Mouse (Mus musculus): ENCODE measurements around the gene Lrrfip1. TPM values are rescaled to one million over a fixed set of nuclear protein-coding genes. Genes with fewer than 3 reads are reported as not detected.

Lrrfip1 gene
- total RNA-seq, 2 experiments from 2014 or later = 66.4 to 74.2 TPM

GRCm38 (mm10) chr1:91077980-91078379, 79.4 kb downstream of the Lrrfip1 start:
- DNase-seq = no peak
- intact Hi-C loops (cut with DNase I) = no loop called here

GRCm38 (mm10) chr1:91079740-91080422, 81.3 kb downstream of the Lrrfip1 start:
- intact Hi-C loops (cut with DNase I) = no loop called here
- no peak for DNase-seq

GRCm38 (mm10) chr1:91080423-91080749, 81.8 kb downstream of the Lrrfip1 start:
- no peak for DNase-seq
- intact Hi-C loops (cut with DNase I) = no loop called here

- intact Hi-C loops (cut with DNase I) = no loop called here
- no peak for DNase-seq
Observed at GRCm38 (mm10) chr1:91084374-91084773, 85.8 kb downstream of the Lrrfip1 start.

- intact Hi-C loops (cut with DNase I) = no loop called here
- DNase-seq = no peak
Observed at GRCm38 (mm10) chr1:91085009-91085408, 86.5 kb downstream of the Lrrfip1 start.

GRCm38 (mm10) chr1:91085686-91086085, 87.1 kb downstream of the Lrrfip1 start:
- intact Hi-C loops (cut with DNase I) = no loop called here
- no peak for DNase-seq

- intact Hi-C loops (cut with DNase I) = no loop called here
- no peak for DNase-seq
Observed at GRCm38 (mm10) chr1:91086325-91086724, 87.8 kb downstream of the Lrrfip1 start.

GRCm38 (mm10) chr1:91086748-91087147, 88.2 kb downstream of the Lrrfip1 start:
- DNase-seq = no peak
- intact Hi-C loops (cut with DNase I) = no loop called here

- intact Hi-C loops (cut with DNase I) = no loop called here
- no peak for DNase-seq
Observed at GRCm38 (mm10) chr1:91088027-91088426, 89.5 kb downstream of the Lrrfip1 start.

- intact Hi-C loops (cut with DNase I) = no loop called here
- no peak for DNase-seq
Observed at GRCm38 (mm10) chr1:91088941-91089340, 90.4 kb downstream of the Lrrfip1 start.

- no peak for DNase-seq
- intact Hi-C loops (cut with DNase I) = no loop called here
Observed at GRCm38 (mm10) chr1:91090456-91090855, 91.9 kb downstream of the Lrrfip1 start.

GRCm38 (mm10) chr1:91092451-91092850, 93.9 kb downstream of the Lrrfip1 start:
- DNase-seq = no peak
- intact Hi-C loops (cut with DNase I) = no loop called here

- DNase-seq = no peak
- intact Hi-C loops (cut with DNase I) = no loop called here
Observed at GRCm38 (mm10) chr1:91093296-91093695, 94.8 kb downstream of the Lrrfip1 start.

GRCm38 (mm10) chr1:91094001-91094400, 95.5 kb downstream of the Lrrfip1 start:
- intact Hi-C loops (cut with DNase I) = no loop called here
- no peak for DNase-seq

GRCm38 (mm10) chr1:91095258-91095657, 96.7 kb downstream of the Lrrfip1 start:
- DNase-seq = no peak
- intact Hi-C loops (cut with DNase I) = no loop called here

GRCm38 (mm10) chr1:91095853-91096252, 97.3 kb downstream of the Lrrfip1 start:
- intact Hi-C loops (cut with DNase I) = no loop called here
- no peak for DNase-seq

GRCm38 (mm10) chr1:91096490-91096889, 98.0 kb downstream of the Lrrfip1 start:
- DNase-seq = no peak
- intact Hi-C loops (cut with DNase I) = no loop called here

GRCm38 (mm10) chr1:91097283-91097834, 98.8 kb downstream of the Lrrfip1 start:
- intact Hi-C loops (cut with DNase I) = no loop called here

GRCm38 (mm10) chr1:91098887-91099286, 100.3 kb downstream of the Lrrfip1 start:
- intact Hi-C loops (cut with DNase I) = no loop called here
- DNase-seq = peak; percentile 69

More at GRCm38 (mm10) chr1:91097283-91097834, 98.8 kb downstream of the Lrrfip1 start:
- no peak for DNase-seq

- no peak for DNase-seq
Observed at GRCm38 (mm10) chr1:91101709-91102440, 103.3 kb downstream of the Lrrfip1 start.

GRCm38 (mm10) chr1:91103366-91103983, 104.9 kb downstream of the Lrrfip1 start:
- intact Hi-C loops (cut with DNase I) = loop anchor here (5.0 kb wide), 1 partner anchor 131 kb away; no protein-coding TSS in a partner anchor
- no peak for DNase-seq

More at GRCm38 (mm10) chr1:91101709-91102440, 103.3 kb downstream of the Lrrfip1 start:
- intact Hi-C loops (cut with DNase I) = loop anchor here (5.0 kb wide), 1 partner anchor 130 kb away; no protein-coding TSS in a partner anchor
